Mouse (Mus musculus): Measurements from ENCODE around the gene Sgce. TPM values are rescaled to one million over a fixed set of nuclear protein-coding genes. Genes with fewer than 3 reads are reported as not detected.
A peak's percentile ranks its signal among the peaks of the same experiment; 100 is the strongest.

Gene Sgce
- total and polyA plus RNA-seq, 2 experiments from 2014 or later, result 35.0 to 44.6 TPM

DNA sequence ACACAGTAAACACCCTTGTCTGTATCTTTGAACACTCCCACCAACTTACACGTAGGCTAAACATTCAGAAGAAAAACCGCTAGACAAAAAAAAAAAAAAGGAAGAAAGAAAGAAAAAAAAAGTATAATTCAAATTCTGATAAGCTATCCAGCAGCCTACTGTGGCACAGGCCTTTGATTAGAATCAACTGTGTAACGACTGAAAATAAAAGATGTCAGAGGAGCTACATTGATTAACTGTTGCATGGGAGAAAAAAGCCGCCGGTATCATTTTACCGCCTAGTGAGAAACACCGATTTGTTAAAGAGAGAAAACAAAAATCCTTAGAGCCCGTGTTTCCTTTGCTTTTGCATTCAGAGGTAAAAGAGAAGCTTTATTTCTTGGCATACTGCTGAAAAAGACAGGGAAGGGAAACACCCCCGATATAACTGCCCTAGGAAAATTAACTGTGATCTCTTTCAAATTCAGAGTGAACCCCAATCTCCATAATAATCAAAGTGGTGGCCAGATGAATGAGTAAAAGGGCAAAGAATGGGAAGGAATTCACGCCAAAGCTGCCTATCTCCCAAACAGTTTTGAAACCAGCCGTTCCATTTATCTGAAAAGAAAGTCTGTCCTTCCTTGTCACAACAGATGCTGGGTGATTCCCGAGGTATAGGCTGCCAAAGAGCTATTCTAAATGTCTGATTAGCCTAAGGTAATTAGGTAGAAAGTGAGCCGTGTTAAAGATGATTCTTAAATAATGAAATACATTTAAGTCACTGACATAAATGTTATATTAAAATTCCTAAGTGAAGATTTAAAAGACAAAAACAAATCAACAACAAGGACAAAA, 7.3 kb downstream of the Sgce start:
- peaks cover 9% of the 10 kb centered on the region for H3K4me1 ChIP-seq (ENCODE audit: insufficient read depth, low read length)
- peak overlapping the region; percentile 7; the same call in 1 of the 2 replicates for H3K4me2 ChIP-seq (ENCODE audit: low read depth, low read length, poor library complexity, severe bottlenecking)
- no peak for ATAC-seq (ENCODE audit: low FRiP score)
- no peaks in the 10 kb centered on the region for H3K27me3 ChIP-seq (ENCODE audit: insufficient read depth, low read length)
- no peak for TF ChIP-seq CTCF (IDR thresholded peaks at IDR 0.05)
- H3K9ac ChIP-seq (replicated peaks; ENCODE audit: low read length, poor library complexity, severe bottlenecking), result no peak overlapping the region
- no peak for DNase-seq (ENCODE audit: low spot score)
- no peak overlapping the region for H3K27ac ChIP-seq (ENCODE audit: low read depth, low read length)
- H3K9me3 ChIP-seq (ENCODE audit: low read length), result no peaks in the 10 kb centered on the region
- H3K36me3 ChIP-seq (ENCODE audit: insufficient read depth, low read length), result no peaks in the 10 kb centered on the region
- 15% methylated on average over 13 of the region's 13 CpGs for WGBS
- no peak overlapping the region for H3K4me3 ChIP-seq (ENCODE audit: low read depth, low read length)

DNA sequence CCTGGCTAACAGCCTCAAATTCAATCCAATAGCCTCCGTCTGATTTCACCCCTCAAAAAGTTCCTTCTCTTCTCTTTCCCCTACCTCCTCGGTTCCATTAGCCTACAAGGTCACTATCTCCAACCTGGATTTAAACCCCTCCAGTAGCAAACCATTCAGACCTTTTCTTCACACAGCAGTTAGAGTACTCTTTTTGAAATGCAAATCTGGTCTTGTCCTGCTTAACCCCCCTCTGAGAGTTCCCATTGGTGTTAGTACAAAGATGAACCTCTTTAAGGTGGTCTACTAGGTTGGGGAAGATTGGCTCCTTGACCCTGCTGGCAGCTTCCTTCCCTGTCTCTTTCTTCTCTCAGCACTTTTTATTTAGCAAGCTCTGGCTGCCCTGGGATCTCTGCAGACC, 8.3 kb downstream of the Sgce start:
- Histone ChIP-seq H3K9ac (replicated peaks; ENCODE audit: low read length, poor library complexity, severe bottlenecking) (no peak overlapping the region), H3K4me2 (ENCODE audit: low read depth, low read length, poor library complexity, severe bottlenecking) (no peak overlapping the region), H3K27ac (ENCODE audit: low read depth, low read length) (no peak overlapping the region), H3K4me1 (ENCODE audit: insufficient read depth, low read length) (peaks cover 9% of the 10 kb centered on the region), H3K36me3 (ENCODE audit: insufficient read depth, low read length) (no peaks in the 10 kb centered on the region), H3K9me3 (ENCODE audit: low read length) (no peaks in the 10 kb centered on the region), H3K4me3 (ENCODE audit: low read depth, low read length) (no peak overlapping the region), H3K27me3 (ENCODE audit: insufficient read depth, low read length) (no peaks in the 10 kb centered on the region)
- TF ChIP-seq CTCF (IDR thresholded peaks at IDR 0.05), result no peak
- DNase-seq (ENCODE audit: low spot score), result no peak
- WGBS, result 11% methylated on average over 2 of the region's 2 CpGs
- ATAC-seq (ENCODE audit: low FRiP score), result no peak

DNA sequence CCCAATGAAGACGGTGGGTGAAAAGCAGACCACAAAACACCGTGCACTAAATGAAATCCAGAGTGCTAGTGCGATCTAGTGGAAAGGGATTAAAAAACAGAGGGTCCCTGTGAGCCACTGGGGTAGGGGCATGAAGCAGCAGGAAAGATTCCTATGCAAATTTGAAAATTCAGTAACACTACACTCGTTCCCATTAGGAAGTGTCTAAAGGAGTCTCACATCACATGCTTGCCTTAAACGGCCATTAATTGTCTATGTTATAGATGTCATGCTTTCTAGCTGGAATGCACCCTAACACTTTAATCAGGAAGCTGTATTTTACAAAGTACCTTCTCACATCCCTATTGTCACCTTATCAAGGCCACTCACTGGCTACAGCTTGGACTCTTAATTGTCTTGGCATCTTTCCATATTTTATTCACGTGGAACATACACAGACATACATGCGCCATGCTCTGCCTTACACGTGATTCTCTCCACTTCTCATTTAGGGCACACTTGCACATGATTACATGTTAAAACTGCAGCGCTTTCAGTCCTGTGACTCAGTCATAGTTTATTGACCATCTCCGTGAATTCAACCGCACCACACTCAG, 8.9 kb downstream of the Sgce start:
- Histone ChIP-seq H3K9me3 (ENCODE audit: low read length) (no peaks in the 10 kb centered on the region), H3K9ac (replicated peaks; ENCODE audit: low read length, poor library complexity, severe bottlenecking) (no peak overlapping the region), H3K36me3 (ENCODE audit: insufficient read depth, low read length) (no peaks in the 10 kb centered on the region), H3K4me1 (ENCODE audit: insufficient read depth, low read length) (peaks cover 9% of the 10 kb centered on the region), H3K4me2 (ENCODE audit: low read depth, low read length, poor library complexity, severe bottlenecking) (no peak overlapping the region), H3K27ac (ENCODE audit: low read depth, low read length) (no peak overlapping the region), H3K27me3 (ENCODE audit: insufficient read depth, low read length) (no peaks in the 10 kb centered on the region), H3K4me3 (ENCODE audit: low read depth, low read length) (no peak overlapping the region)
- ATAC-seq (ENCODE audit: low FRiP score), result peak; percentile 39; the same call in 1 of the 2 replicates
- TF ChIP-seq CTCF (IDR thresholded peaks at IDR 0.05), result peak; percentile 14
- DNase-seq (ENCODE audit: low spot score), result no peak
- 34% methylated on average over 11 of the region's 11 CpGs for whole genome bisulfite sequencing

DNA sequence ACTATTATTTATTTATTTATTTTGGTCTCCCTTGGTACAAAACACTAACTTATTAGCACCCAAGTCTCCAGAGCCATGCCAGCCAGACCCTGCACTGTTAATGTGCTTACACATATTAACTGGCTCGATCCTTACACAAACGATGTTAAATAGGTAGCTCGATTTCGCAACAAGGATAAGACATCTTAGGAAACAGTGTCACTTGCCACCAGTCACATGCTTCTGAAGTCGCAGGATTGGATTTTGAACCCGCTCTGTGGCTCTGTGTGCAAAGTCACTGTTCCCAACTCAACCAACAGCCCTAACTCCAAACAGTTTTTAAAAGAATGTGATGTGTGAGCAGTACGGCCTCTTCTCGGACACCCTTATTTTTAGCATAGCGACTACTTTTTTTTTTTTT, 10.6 kb downstream of the Sgce start:
- no peaks in the 10 kb centered on the region for H3K36me3 ChIP-seq (ENCODE audit: insufficient read depth, low read length)
- no peak for TF ChIP-seq CTCF (IDR thresholded peaks at IDR 0.05)
- H3K4me2 ChIP-seq (ENCODE audit: low read depth, low read length, poor library complexity, severe bottlenecking), result no peak overlapping the region
- DNase-seq (ENCODE audit: low spot score) (no peak), ATAC-seq (ENCODE audit: low FRiP score) (no peak)
- no peak overlapping the region for H3K9ac ChIP-seq (replicated peaks; ENCODE audit: low read length, poor library complexity, severe bottlenecking)
- H3K4me3 ChIP-seq (ENCODE audit: low read depth, low read length), result no peak overlapping the region
- H3K27me3 ChIP-seq (ENCODE audit: insufficient read depth, low read length), result no peaks in the 10 kb centered on the region
- no peak overlapping the region for H3K27ac ChIP-seq (ENCODE audit: low read depth, low read length)
- H3K4me1 ChIP-seq (ENCODE audit: insufficient read depth, low read length), result peaks cover 9% of the 10 kb centered on the region
- 84% methylated on average over 9 of the region's 9 CpGs for WGBS
- no peaks in the 10 kb centered on the region for H3K9me3 ChIP-seq (ENCODE audit: low read length)

DNA sequence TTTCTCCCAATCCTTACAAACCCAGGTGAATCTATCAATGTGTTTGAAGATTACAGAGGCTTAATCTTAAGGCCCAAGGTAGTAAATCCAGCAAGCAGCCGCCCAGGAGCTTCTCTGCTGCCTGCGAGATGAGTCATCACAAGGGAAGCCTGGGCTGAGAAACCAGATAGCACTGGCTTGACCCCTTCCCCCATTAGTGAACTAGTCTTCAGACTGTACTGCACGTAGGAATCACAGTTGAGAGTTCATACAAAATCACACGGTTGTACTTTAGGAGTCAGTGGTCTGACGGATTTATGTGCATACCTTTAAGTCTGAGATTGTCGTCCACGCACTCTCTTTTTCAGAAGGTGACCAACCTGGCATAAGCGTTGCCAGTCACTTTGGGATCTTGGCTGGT, 13.8 kb downstream of the Sgce start:
- Histone ChIP-seq H3K9me3 (ENCODE audit: low read length) (no peaks in the 10 kb centered on the region), H3K4me2 (ENCODE audit: low read depth, low read length, poor library complexity, severe bottlenecking) (no peak overlapping the region), H3K36me3 (ENCODE audit: insufficient read depth, low read length) (no peaks in the 10 kb centered on the region), H3K9ac (replicated peaks; ENCODE audit: low read length, poor library complexity, severe bottlenecking) (no peak overlapping the region), H3K27ac (ENCODE audit: low read depth, low read length) (no peak overlapping the region), H3K4me3 (ENCODE audit: low read depth, low read length) (no peak overlapping the region), H3K27me3 (ENCODE audit: insufficient read depth, low read length) (no peaks in the 10 kb centered on the region), H3K4me1 (ENCODE audit: insufficient read depth, low read length) (no peaks in the 10 kb centered on the region)
- ATAC-seq (ENCODE audit: low FRiP score), result no peak
- no peak for TF ChIP-seq CTCF (IDR thresholded peaks at IDR 0.05)
- 85% methylated on average over 8 of the region's 8 CpGs for WGBS
- no peak for DNase-seq (ENCODE audit: low spot score)

DNA sequence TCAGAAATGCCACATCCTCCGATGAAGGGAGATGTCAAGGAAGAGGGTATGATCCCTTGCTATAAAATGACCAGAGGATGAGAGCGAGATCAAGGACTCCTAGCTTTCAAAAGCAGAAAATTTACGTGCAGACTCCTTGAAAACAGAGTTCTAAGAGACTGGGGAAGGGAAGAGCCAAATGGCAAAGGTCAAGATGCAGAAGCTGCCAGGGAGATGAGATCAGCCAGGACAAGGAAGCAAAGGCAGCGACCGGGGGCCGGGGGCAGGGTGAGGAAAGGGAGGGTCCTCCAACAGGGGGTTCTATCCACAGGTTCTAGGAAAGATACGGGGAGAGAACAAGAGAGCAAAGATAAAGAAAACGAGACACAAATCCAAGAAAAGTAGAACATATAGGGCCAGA, 15.3 kb downstream of the Sgce start:
- H3K4me3 ChIP-seq (ENCODE audit: low read depth, low read length), result no peak overlapping the region
- H3K36me3 ChIP-seq (ENCODE audit: insufficient read depth, low read length), result no peaks in the 10 kb centered on the region
- H3K9me3 ChIP-seq (ENCODE audit: low read length), result no peaks in the 10 kb centered on the region
- H3K9ac ChIP-seq (replicated peaks; ENCODE audit: low read length, poor library complexity, severe bottlenecking), result no peak overlapping the region
- no peaks in the 10 kb centered on the region for H3K27me3 ChIP-seq (ENCODE audit: insufficient read depth, low read length)
- H3K4me1 ChIP-seq (ENCODE audit: insufficient read depth, low read length), result no peaks in the 10 kb centered on the region
- ATAC-seq (ENCODE audit: low FRiP score), result no peak
- no peak for TF ChIP-seq CTCF (IDR thresholded peaks at IDR 0.05)
- no peak for DNase-seq (ENCODE audit: low spot score)
- whole genome bisulfite sequencing, result 74% methylated on average over 8 of the region's 8 CpGs
- H3K27ac ChIP-seq (ENCODE audit: low read depth, low read length), result no peak overlapping the region
- no peak overlapping the region for H3K4me2 ChIP-seq (ENCODE audit: low read depth, low read length, poor library complexity, severe bottlenecking)

All from midbrain, postnatal 0 days (tissue).